Mouse (Mus musculus) erythroblast, embryonic 14.5 days (primary cell): ENCODE data around the gene Eml3. TPM values are rescaled to one million over a fixed set of nuclear protein-coding genes. Genes with fewer than 3 reads are reported as not detected.
"Not testable (repeated sequence)": the region's sequence is repeated elsewhere in the genome, so short reads cannot be mapped to it uniquely, and the experiment has no call there.

Experiments
- H3K27me3 ChIP-seq: 2 replicates; pipeline ENCODE4 v1.6.1; 2012; ENCODE audit warnings: inconsistent platforms; ENCODE audit not compliant: control insufficient read depth
- H3K36me3 ChIP-seq: 2 replicates; pipeline ENCODE4 v1.6.1; 2012; ENCODE audit warnings: mild to moderate bottlenecking, inconsistent platforms; ENCODE audit not compliant: control insufficient read depth
- H3K4me1 ChIP-seq: 2 replicates; pipeline ENCODE4 v1.6.1; 2012; ENCODE audit warnings: inconsistent platforms; ENCODE audit not compliant: control insufficient read depth
- H3K4me3 ChIP-seq: replicated peaks from 2 replicates; pipeline ENCODE3; 2012; ENCODE audit warnings: moderate library complexity, mild to moderate bottlenecking, inconsistent platforms
- H3K9me3 ChIP-seq: 2 replicates; pipeline ENCODE4 v1.6.1; 2012; ENCODE audit warnings: low read length, inconsistent platforms, mixed read lengths; ENCODE audit not compliant: control insufficient read depth
- GATA1 ChIP-seq: IDR thresholded peaks from 2 replicates; pipeline ENCODE4 v1.6.1; 2012; ENCODE audit warnings: low read length, inconsistent platforms, mixed read lengths
- TAL1 ChIP-seq: IDR thresholded peaks from 3 replicates; pipeline ENCODE4 v1.6.1; 2012; ENCODE audit warnings: low read length, inconsistent platforms, mixed read lengths
- polyA plus RNA-seq: library from polyadenylated mRNA; stranded (reverse); fragments of >175 nt; gene quantifications from 2 replicates; pipeline ENCODE4 v1.2.3, GENCODE M21; 2012

The Eml3 gene
- polyA plus RNA-seq, 1 experiment: 1.3 TPM

DNA sequence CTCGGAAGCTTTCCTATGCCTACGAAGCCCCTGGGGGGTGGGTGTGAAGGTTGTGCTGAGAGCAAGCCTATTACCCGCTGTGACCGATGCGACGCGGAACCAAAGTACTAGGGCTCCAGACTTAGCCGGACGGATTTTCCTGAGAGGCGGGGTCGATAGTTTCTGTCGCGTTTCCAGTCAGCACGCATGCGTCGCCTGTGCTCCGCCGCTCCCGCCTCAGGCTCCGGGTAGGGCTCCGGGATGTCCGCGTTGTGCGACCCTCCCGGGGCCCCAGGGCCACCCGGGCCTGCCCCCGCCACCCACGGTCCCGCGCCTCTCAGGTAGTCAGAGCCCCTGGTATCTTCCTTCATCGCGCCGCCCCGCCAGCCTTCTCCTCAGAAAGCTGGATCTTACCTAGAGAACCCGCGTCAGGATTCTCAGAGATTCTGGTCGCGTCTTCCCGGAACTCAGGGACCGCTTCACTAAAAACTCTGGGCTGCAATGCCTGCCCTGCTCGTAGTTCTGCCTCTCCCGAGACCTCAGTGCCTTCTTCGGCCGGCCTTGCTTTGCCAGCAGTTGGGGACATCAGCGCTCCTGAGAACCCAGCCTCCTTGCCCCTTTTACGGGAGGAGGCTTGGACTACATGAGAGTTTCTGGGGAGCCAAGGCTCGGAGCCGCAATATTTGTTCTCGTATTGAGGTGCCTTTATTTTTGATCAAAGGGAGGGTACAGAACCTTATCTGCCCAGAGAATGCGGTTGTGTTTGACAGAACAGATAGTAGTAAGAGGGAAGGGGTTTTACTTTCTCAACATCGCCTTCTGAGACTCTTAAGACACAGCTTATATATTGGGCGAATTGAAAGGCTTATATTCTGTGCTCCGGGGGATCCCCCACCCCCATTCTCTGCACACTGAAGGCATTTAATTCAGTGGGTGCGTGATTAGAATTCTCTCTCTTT is 36.3 kb upstream of the Eml3 start, which contains the start of gene Ints5:
Ints5 (plus strand) TSS at position 177 of the 938 bp plus-strand sequence.
- H3K4me3 ChIP-seq: peak within 1 kb of the TSS; percentile 85
- peaks cover 53% of the 10 kb centered on the region for H3K36me3 ChIP-seq
- H3K4me1 ChIP-seq: peaks cover 81% of the 10 kb centered on the region
- H3K27me3 ChIP-seq: no peaks in the 10 kb centered on the region
- TF ChIP-seq GATA1 (no peak), TAL1 (no peak)
- peaks cover 3% of the 10 kb centered on the region; the same call in 1 of the 2 replicates for H3K9me3 ChIP-seq

DNA sequence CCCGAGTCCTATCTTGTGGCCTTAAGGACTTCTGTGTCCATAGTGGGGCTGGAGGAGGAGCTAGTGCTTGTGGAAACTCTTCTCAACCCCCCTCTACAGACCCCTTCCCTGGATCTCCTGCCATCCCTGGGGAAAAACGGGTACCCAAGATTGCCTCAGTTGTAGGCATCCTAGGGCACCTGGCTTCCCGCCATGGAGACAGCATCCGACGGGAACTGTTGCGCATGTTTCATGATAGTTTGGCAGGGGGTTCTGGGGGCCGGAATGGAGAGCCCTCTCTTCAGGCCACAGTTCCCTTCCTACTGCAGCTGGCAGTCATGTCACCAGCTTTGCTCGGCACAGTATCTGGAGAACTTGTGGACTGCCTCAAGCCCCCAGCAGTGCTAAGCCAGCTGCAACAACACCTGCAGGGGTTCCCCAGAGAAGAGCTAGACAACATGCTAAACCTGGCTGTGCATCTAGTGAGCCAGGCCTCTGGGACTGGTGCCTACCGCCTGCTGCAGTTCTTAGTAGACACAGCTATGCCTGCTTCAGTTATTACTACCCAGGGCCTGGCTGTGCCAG is 33.9 kb upstream of the Eml3 start:
- Histone ChIP-seq H3K9me3 (peaks cover 3% of the 10 kb centered on the region; the same call in 1 of the 2 replicates), H3K27me3 (no peaks in the 10 kb centered on the region), H3K4me3 (no peak overlapping the region), H3K36me3 (peaks cover 56% of the 10 kb centered on the region), H3K4me1 (peaks cover 84% of the 10 kb centered on the region)
- TF ChIP-seq TAL1 (no peak), GATA1 (no peak)

- H3K9me3 ChIP-seq, H3K4me3 ChIP-seq, H3K27me3 ChIP-seq: not testable (repeated sequence)
- Histone ChIP-seq H3K36me3 (peaks cover 56% of the 10 kb centered on the region), H3K4me1 (peaks cover 81% of the 10 kb centered on the region)
Measured at GRCm38 (mm10) chr19:8896231-8896630, 33.1 kb upstream of the Eml3 start.

GRCm38 (mm10) chr19:8897211-8897864 is 32.0 kb upstream of the Eml3 start:
- peaks cover 74% of the 10 kb centered on the region for H3K4me1 ChIP-seq
- H3K36me3 ChIP-seq: peaks cover 61% of the 10 kb centered on the region
- peak overlapping the region; percentile 70 for H3K4me3 ChIP-seq

DNA sequence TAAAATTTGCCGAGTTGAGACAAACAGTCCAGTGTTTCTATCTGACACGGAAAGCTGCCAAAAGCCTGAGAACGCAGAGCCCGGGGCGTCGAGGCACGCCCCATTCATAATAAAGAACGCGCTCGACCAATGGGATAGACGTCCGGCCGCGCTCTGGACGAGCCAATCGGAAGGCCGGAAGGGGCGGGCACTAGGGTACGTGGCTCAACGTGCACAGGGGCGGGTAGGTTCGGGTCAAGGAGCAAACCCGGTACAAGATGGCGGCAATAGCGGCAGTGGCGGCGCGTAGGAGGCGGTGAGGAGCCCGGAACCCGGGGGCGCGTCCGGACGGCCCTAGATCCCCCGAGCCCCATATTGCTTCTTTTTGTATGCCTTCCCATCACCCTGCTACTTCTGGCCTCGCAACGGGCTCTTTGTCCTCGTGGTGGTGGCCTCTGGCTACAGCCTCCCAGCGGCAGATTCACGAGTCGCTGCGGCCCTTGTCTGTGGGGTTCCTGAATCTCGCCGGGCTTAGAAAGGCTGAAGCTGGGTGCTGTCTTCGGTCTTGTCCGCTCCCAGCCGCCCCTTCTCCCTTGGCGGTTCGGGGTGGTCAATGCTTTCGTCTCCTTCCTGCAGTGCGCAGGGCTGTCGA is 31.4 kb upstream of the Eml3 start, which contains the start of gene Ganab:
Ganab (plus strand) TSS at position 207 of the 631 bp plus-strand sequence.
- TF ChIP-seq TAL1: no peak
- no peak for TF ChIP-seq GATA1
- H3K27me3 ChIP-seq: no peaks in the 10 kb centered on the region
- H3K36me3 ChIP-seq: peaks cover 68% of the 10 kb centered on the region
- H3K9me3 ChIP-seq: peaks cover 3% of the 10 kb centered on the region; the same call in 1 of the 2 replicates
- H3K4me1 ChIP-seq: peaks cover 70% of the 10 kb centered on the region
- H3K4me3 ChIP-seq: peak within 1 kb of the TSS; percentile 70

More at GRCm38 (mm10) chr19:8897211-8897864, 32.0 kb upstream of the Eml3 start:
- H3K9me3 ChIP-seq, H3K27me3 ChIP-seq: not testable (repeated sequence)

DNA sequence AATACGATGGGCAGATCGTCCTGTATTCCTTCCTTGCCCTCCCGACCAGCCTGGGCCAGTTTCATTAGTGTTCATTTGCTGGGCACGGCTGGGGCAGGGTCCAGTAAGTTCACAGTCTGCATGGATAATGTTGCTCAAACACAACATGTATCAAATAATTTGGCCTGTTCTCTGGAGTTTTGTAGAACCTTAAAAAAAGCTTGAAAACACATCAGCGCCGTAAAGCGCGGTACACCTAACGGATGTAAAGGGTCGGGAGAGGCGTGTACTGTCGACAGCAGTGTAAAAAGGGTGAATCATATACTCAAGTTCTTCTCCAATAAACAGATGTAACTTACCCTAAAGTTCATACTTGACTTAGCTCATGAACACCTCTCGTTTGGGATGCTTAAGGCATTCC is 30.8 kb upstream of the Eml3 start:
- TF ChIP-seq GATA1: no peak
- no peak for TF ChIP-seq TAL1
- Histone ChIP-seq H3K36me3 (peaks cover 74% of the 10 kb centered on the region), H3K4me1 (peaks cover 65% of the 10 kb centered on the region), H3K4me3 (peak overlapping the region; percentile 70), H3K27me3 (no peaks in the 10 kb centered on the region), H3K9me3 (peaks cover 3% of the 10 kb centered on the region; the same call in 1 of the 2 replicates)

DNA sequence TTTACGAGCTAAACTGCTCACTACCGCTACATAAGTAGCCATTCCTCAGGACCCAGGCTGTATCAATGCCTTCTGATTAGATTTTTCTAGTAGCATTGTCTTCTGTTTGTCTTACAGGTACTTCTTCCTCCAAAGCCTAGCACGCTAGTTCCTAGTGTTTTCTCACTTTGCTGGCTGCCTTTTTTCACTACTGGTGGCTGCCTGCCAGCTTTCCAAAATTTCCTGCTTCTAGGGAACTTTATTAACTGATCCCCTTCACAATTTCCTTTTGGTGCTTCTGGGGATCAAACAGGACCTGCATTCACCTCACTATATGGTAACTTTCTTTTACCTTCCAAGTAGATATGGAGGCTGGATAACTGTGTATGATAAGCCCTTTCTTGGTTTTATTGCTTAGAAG is 30.3 kb upstream of the Eml3 start:
- Histone ChIP-seq H3K27me3 (no peaks in the 10 kb centered on the region), H3K9me3 (peaks cover 3% of the 10 kb centered on the region; the same call in 1 of the 2 replicates), H3K4me1 (peaks cover 60% of the 10 kb centered on the region), H3K4me3 (peak overlapping the region; percentile 70), H3K36me3 (peaks cover 78% of the 10 kb centered on the region)
- TF ChIP-seq GATA1 (no peak), TAL1 (no peak)

DNA sequence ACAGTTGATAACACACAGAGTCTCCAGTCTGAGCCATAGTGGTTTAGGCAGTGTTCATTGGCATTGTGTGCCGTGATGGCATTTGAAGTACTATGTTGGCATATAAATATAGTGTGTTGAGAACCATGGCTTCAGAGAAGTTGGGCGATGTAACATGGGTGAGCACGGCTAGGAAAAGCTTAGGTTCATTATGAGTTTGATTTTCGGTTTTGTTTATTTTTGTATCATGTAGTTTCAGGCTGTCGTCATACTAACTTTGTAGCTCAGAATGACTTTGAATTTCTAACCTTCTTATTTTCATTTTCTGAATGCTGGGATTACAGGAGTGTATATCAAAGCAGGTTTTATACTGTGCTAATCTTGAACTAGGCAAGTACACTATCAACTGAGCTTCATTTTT is 25.9 kb upstream of the Eml3 start:
- no peaks in the 10 kb centered on the region for H3K9me3 ChIP-seq
- peaks cover 87% of the 10 kb centered on the region for H3K36me3 ChIP-seq
- TF ChIP-seq TAL1: no peak
- TF ChIP-seq GATA1: no peak
- no peak overlapping the region for H3K4me3 ChIP-seq
- H3K27me3 ChIP-seq: no peaks in the 10 kb centered on the region
- peaks cover 24% of the 10 kb centered on the region for H3K4me1 ChIP-seq
